Mouse (Mus musculus): ENCODE data around the gene Lama1.

GRCm38 (mm10) chr17:67791091-67791490 lies 94.0 kb downstream of the Lama1 start:
- TF ChIP-seq CTCF (IDR thresholded peaks at IDR 0.05; ENCODE audit: low read depth) (no peak), EP300 (optimal IDR thresholded peaks at IDR 0.05) (no peak)
